Mouse (Mus musculus): ENCODE data around the gene Cd164. TPM values are rescaled to one million over a fixed set of nuclear protein-coding genes. Genes with fewer than 3 reads are reported as not detected.

The Cd164 gene
- polyA plus RNA-seq (2016; fragmentation: Nextera tagmentation; extraction: Ambion mirVana) = 91.3 and 98.8 TPM in 2 replicates

DNA sequence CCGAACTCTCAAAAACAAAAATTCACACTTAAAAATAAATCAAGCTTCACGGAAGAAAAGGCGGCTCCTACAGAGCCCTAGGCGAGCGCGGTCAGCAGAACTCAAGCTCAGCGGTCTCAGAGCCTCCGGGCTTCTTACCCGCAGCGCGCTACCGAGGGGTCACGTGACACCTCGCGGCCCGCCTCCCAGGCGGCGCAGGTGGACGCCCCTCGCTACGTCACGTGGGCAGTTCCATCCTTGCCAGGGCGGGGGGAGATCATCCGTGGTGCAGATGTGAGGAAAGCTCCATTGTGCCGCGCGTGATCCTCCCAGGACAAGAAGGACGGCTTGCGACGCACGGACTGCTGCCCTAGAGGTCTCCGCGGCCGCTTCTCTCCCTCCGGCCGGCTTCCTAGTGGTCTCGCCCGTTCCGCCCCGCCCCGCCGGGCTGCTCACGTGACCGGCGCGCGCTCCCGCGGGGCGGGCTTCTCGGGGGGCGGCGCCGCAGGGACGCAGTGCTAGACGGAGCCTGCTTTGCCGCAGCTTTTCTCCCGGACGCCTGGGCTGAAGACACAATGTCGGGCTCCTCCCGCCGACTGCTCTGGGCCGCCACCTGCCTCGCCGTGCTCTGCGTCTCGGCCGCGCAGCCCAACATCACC, at the start of gene Cd164:
Gene Cd164 (plus strand): TSS at position 434 of the 638 bp plus-strand sequence.
- Histone ChIP-seq H3K9ac (peak within 1 kb of the TSS; percentile 90), H3K4me3 (peak within 1 kb of the TSS; percentile 92), H3K9me3 (no peaks in the 10 kb centered on the region), H3K27ac (peak within 1 kb of the TSS; percentile 92), H3K4me2 (replicated peaks) (peak within 1 kb of the TSS; percentile 81), H3K4me1 (peaks cover 11% of the 10 kb centered on the region), H3K36me3 (no peaks in the 10 kb centered on the region), H3K27me3 (replicated peaks) (no peaks in the 10 kb centered on the region)
- WGBS = 0% methylated on average over 69 of the region's 69 CpGs
- ATAC-seq (ENCODE audit: low FRiP score, low read depth) = peak; percentile 95

DNA sequence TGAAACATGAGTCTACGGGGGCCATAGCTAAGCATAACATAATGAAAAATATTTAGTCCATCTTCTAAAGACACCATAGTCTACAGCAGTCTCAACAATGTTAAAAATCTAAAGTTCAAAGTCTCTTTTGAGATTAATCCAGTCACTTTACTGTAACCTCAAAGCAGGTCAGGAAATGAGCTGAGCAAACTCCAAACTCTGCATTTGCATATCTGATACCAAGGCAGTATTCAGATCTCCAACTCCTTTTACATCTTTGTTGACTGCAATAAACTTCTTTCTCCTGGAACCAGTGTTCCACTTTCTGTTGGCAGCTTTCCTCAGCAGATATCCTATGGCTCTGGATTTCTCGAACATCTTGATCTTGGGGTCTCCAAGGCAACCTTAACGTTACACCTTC, 48.5 kb upstream of the Cd164 start:
- H3K9ac ChIP-seq = no peak overlapping the region
- no peak overlapping the region for H3K27ac ChIP-seq
- H3K4me3 ChIP-seq = no peak overlapping the region
- H3K27me3 ChIP-seq (replicated peaks) = no peaks in the 10 kb centered on the region
- H3K9me3 ChIP-seq = no peaks in the 10 kb centered on the region
- no peak for ATAC-seq (ENCODE audit: low FRiP score, low read depth)
- 80% methylated on average over 3 of the region's 3 CpGs for WGBS
- H3K36me3 ChIP-seq = peaks cover 11% of the 10 kb centered on the region
- no peak overlapping the region for H3K4me2 ChIP-seq (replicated peaks)
- peaks cover 5% of the 10 kb centered on the region; the same call in 1 of the 2 replicates for H3K4me1 ChIP-seq

DNA sequence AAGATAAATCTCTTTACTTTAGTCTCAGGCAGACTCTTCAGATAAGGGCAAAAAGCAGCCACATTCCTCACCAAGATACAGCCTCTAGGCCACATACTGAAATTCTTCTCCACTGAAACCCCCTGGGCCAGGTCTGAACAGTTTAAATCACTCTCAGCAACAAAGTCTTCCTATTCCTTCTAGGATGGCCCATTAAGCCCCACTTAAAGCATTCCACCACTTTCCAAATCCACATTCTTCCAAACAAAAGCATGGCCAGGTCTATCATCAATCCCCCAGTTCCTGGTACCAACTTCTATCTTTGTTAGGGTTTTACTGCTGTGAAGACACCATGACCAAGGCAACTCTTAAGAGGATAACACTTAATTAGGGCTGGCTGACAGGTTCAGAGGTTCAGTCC, 46.7 kb upstream of the Cd164 start:
- no peaks in the 10 kb centered on the region for H3K27me3 ChIP-seq (replicated peaks)
- peaks cover 13% of the 10 kb centered on the region for H3K4me1 ChIP-seq
- H3K36me3 ChIP-seq = peaks cover 8% of the 10 kb centered on the region
- H3K9me3 ChIP-seq = no peaks in the 10 kb centered on the region
- no peak overlapping the region for H3K4me2 ChIP-seq (replicated peaks)
- ATAC-seq (ENCODE audit: low FRiP score, low read depth) = no peak
- H3K27ac ChIP-seq = no peak overlapping the region
- no peak overlapping the region for H3K9ac ChIP-seq
- H3K4me3 ChIP-seq = no peak overlapping the region

DNA sequence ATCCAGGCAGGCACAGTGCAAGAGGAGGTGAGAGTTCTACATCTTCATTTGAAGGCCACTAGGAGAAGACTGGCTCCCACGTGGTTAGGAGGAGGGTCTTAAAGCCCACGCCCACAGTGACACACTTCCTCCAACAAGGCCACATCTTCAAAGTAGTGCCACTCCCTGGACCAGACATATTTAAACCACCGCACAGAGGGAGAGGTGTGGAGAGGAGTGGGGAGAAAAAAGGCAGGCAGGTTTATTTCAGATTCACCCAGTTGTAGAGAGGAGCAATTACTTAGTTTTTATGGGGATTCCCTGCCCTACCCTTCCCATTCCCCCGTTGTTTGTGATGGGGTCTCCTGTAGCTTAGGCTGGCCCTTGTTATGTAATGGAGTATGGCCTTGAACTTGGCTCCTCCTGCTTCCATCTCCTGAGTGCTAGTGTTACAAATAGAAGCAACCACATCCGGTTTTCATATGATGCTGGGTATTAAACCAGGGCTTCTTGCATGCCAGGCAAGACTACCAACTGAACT, 46.2 kb upstream of the Cd164 start:
- WGBS = 72% methylated on average over 5 of the region's 5 CpGs
- Histone ChIP-seq H3K4me2 (replicated peaks) (no peak overlapping the region), H3K4me1 (peaks cover 18% of the 10 kb centered on the region)

DNA sequence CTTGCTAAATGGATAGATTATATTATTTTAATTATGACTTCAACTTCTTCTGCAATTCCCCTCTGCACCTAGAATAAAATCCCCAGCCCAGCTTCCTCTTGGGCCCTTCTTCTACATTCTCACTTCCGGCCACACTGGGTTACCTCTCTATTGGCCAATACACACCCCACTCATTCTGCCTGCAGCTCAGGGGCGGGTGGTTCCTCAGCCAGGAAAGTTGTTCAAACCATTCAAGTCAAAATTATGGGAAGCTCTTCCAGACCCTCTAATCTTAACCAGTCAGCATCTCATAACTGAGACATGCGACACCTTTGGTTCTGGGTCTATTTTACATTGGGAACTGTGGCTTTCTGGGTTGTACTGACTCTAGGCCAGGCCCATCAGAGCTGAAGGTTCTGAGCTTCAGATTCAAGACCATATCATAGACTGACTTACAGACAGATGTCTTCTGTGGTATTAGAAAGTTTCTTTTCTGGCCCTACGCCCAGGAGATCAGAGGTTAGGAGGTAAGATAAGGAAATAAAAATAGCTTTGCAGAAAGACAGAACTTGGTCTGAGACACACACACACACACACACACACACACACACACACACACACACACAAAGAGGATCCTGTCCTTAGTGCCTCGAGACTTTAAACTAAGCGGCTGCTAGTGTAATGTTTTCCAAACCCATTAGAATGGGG, 45.3 kb upstream of the Cd164 start:
- H3K9me3 ChIP-seq = no peaks in the 10 kb centered on the region
- H3K4me3 ChIP-seq = no peak overlapping the region
- peaks cover 20% of the 10 kb centered on the region for H3K4me1 ChIP-seq
- H3K27me3 ChIP-seq (replicated peaks) = no peaks in the 10 kb centered on the region
- H3K9ac ChIP-seq = no peak overlapping the region
- no peak overlapping the region for H3K27ac ChIP-seq
- WGBS = 85% methylated on average over 6 of the region's 6 CpGs
- H3K4me2 ChIP-seq (replicated peaks) = no peak overlapping the region
- ATAC-seq (ENCODE audit: low FRiP score, low read depth) = no peak
- H3K36me3 ChIP-seq = no peaks in the 10 kb centered on the region

More for the DNA sequence above, 46.2 kb upstream of the Cd164 start:
- no peak for ATAC-seq (ENCODE audit: low FRiP score, low read depth)
- Histone ChIP-seq H3K27me3 (replicated peaks) (no peaks in the 10 kb centered on the region), H3K4me3 (no peak overlapping the region), H3K36me3 (peaks cover 7% of the 10 kb centered on the region), H3K9ac (no peak overlapping the region), H3K9me3 (no peaks in the 10 kb centered on the region), H3K27ac (no peak overlapping the region)

DNA sequence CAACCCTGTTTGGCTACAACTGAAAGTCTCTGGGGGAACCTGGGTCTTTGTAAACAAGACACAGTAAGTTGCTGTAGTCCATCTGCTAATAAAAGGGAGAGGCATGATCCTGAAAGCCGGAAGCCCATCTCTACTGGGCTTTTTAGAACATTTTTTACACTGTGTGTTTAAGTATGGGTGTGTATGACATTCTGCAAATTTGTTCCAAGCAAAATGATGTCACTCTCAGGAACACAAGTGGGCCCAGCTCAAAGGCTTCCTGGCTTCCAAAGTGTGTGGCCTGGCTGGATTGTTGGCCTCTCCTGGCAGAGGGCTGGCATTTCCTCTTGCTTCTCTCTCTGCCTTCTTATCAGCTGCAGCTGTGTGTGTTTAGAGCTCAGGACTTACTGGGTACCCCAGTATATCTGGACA, 44.2 kb upstream of the Cd164 start:
- WGBS = 74% methylated on average over 1 of the region's 1 CpGs
- no peaks in the 10 kb centered on the region for H3K9me3 ChIP-seq
- H3K27me3 ChIP-seq (replicated peaks) = no peaks in the 10 kb centered on the region
- H3K27ac ChIP-seq = no peak overlapping the region
- no peak overlapping the region for H3K9ac ChIP-seq
- no peak for ATAC-seq (ENCODE audit: low FRiP score, low read depth)
- H3K4me1 ChIP-seq = peaks cover 20% of the 10 kb centered on the region
- no peaks in the 10 kb centered on the region for H3K36me3 ChIP-seq
- H3K4me3 ChIP-seq = no peak overlapping the region
- no peak overlapping the region for H3K4me2 ChIP-seq (replicated peaks)

DNA sequence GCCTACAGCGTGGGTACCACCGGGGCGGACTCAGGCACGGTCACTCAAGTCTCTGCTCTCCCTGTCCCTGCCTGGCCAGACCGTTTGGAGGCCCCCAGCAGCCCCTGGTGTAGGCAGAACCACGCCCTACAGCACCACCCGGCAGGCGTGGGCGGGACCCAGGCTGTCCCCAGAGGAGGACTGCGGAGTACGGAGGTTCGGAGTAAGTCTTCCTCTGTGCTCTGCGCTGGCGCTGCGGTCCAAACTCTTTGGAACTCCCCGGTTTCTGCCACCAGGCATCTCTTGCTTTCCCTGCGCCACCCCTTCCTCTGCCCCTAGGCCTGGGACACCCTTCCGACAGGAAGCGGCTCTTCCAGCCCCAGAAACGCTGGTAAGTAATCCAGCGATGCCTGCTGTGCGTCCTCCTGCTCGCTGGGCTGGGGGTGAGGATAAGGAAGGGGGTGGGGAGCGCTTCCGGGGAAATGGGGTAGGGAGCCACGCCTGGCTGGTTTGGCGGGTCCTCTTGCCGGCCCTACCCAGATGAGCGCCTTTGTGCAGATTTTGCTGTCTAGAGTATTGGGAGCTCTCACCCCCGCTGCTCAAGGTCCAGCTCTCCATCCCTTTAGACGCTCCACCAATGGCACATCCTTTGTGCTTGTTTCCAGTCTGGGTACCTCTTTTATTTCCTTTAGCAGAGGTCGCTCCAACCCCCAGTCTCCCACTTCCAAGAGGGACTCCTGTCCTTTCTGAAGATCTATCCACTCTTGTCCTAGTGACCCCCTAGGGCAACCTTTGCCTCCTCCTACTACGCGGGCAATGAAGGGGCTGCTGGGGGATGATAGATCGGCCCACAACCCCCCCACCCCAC, 42.8 kb upstream of the Cd164 start, which contains the start of gene Mical1:
Gene Mical1 (plus strand): TSS at position 144 of the 847 bp plus-strand sequence.
- ATAC-seq (ENCODE audit: low FRiP score, low read depth) = peak; percentile 68

DNA sequence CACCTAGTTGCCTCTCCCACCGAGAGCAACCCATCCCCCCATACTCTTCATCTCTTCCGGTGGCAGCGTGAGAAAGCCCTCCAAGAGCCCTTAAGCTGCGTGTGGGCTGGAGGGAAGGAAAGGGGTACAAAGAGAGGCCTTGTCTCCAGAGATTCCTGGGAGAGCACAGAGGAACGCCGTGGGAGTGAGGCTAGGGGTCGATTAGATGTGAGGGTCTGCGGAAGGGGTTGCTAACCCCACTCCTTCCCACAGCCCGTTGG, 42.3 kb upstream of the Cd164 start:
- Histone ChIP-seq H3K27me3 (replicated peaks) (no peaks in the 10 kb centered on the region), H3K9ac (peak overlapping the region; percentile 75), H3K4me2 (replicated peaks) (peak overlapping the region; percentile 88), H3K4me1 (peaks cover 20% of the 10 kb centered on the region), H3K36me3 (peaks cover 3% of the 10 kb centered on the region), H3K9me3 (no peaks in the 10 kb centered on the region), H3K27ac (peak overlapping the region; percentile 59; the same call in 1 of the 2 replicates), H3K4me3 (peak overlapping the region; percentile 62)
- peak; percentile 52 for ATAC-seq (ENCODE audit: low FRiP score, low read depth)
- WGBS = 0% methylated on average over 9 of the region's 9 CpGs

More for the DNA sequence above, 42.8 kb upstream of the Cd164 start, which contains the start of gene Mical1:
- Histone ChIP-seq H3K4me1 (peaks cover 20% of the 10 kb centered on the region), H3K9me3 (no peaks in the 10 kb centered on the region), H3K27me3 (replicated peaks) (no peaks in the 10 kb centered on the region), H3K9ac (peak within 1 kb of the TSS; percentile 75), H3K4me2 (replicated peaks) (peak within 1 kb of the TSS; percentile 88), H3K27ac (peak within 1 kb of the TSS; percentile 59; the same call in 1 of the 2 replicates), H3K4me3 (peak within 1 kb of the TSS; percentile 62), H3K36me3 (no peaks in the 10 kb centered on the region; the same call in 1 of the 2 replicates)
- WGBS = under 1% methylated on average over 35 of the region's 35 CpGs

DNA sequence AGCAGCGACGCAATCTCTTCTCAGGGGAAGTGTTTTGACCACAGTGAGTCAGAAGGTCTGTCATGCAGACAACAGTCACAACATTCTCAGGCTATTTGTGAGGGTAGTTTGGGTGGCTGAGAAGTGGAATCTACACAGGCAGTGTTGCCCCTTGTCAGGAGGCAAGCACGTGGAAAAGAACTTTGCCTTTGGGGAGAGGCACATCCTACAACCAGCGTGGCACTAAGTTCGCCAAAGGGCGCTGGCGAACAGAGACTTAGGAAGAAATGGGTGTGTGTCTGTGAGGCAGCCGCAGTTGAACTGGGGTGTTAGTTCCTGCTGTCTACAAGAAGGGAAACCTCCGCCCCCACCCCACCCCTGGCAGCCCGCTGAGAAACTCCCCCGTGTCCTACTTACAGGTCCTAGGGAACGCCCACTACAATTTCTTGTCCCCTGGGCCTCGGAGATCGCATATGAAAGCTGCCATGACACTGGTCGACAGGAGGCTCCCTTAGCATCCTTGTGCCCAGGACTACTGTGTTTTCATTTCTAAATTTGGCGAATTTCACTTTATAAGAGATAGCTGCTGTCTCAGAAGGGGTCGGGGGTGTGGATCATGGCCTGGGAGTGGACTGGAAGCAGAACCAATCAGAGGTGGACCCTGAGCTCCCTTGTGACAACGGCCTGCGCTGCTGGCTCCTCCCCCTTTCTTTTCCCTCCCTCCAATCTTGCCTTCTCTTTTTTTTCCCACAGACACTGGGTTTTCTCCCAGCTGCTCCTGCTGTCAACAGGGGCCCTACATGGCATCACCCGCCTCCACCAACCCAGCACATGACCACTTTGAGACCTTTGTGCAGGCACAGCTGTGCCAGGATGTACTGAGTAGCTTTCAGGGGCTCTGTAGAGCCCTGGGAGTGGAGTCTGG, 41.7 kb upstream of the Cd164 start:
- no peaks in the 10 kb centered on the region for H3K27me3 ChIP-seq (replicated peaks)
- H3K4me3 ChIP-seq = peak overlapping the region; percentile 62
- H3K27ac ChIP-seq = 0 out of 2 replicates have a peak overlapping the region, but pooled peaks have one; percentile 59
- ATAC-seq (ENCODE audit: low FRiP score, low read depth) = peak; percentile 72
- H3K4me2 ChIP-seq (replicated peaks) = peak overlapping the region; percentile 88
- WGBS = under 1% methylated on average over 20 of the region's 20 CpGs
- H3K9me3 ChIP-seq = no peaks in the 10 kb centered on the region
- peaks cover 9% of the 10 kb centered on the region for H3K36me3 ChIP-seq
- peak overlapping the region; percentile 75 for H3K9ac ChIP-seq
- H3K4me1 ChIP-seq = peaks cover 20% of the 10 kb centered on the region

DNA sequence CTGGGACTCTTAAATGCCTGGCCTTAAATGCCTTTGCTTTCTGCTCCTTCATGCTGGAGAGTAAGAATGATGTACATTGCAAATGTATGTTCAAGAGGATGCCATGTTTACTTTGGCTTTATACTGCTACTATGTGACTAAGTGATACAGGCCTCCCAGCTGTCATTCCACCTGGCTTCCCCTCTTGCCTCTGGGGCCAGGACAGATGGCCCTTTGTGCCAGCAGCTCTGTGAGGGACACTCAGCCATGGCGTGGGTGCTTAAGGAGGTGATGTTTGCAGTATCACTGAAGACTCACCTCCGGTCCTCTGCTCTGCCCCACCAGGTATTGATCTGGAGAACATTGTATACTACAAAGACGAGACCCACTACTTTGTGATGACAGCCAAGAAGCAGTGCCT, 39.3 kb upstream of the Cd164 start:
- Histone ChIP-seq H3K9ac (no peak overlapping the region), H3K27ac (no peak overlapping the region), H3K36me3 (peaks cover 33% of the 10 kb centered on the region), H3K4me1 (peaks cover 20% of the 10 kb centered on the region), H3K4me3 (no peak overlapping the region), H3K4me2 (replicated peaks) (no peak overlapping the region), H3K9me3 (no peaks in the 10 kb centered on the region), H3K27me3 (replicated peaks) (no peaks in the 10 kb centered on the region)
- WGBS = 89% methylated on average over 3 of the region's 3 CpGs
- ATAC-seq (ENCODE audit: low FRiP score, low read depth) = no peak
